17 mouse cellular contexts compared by ENCODE assay signal in genomic region chr17:72356759-72357302, GRCm38 (mm10).
DNase-seq lines count a peak whose midpoint lies in the region; ATAC-seq lines count a peak whose summit lies in the region.
"Had no signal": no experiment of that assay in that cellular context is flagged by ENCODE, and none has a peak within 500 bp of the region (broad histone marks: within the 10 kb centered on the region; RNA-seq: fewer than 3 reads in every experiment).

No protein-coding gene starts in this region.

- no peak overlapping the region for H3K4me3 ChIP-seq in kidney, embryonic 14.5 days (ENCODE audit: low read length)
- H3K4me3 ChIP-seq in lung, embryonic 16.5 days (ENCODE audit: low read length) = no peak overlapping the region
- H3K4me3 ChIP-seq in embryonic facial prominence, embryonic 14.5 days (ENCODE audit: low read depth, low read length) = no peak overlapping the region
- H3K4me3 ChIP-seq: erythroblast, embryonic 14.5 days; forebrain, embryonic 15.5 days; hindbrain, embryonic 10.5 days had no signal

- WGBS in kidney, embryonic 14.5 days = 57% methylated on average over 5 of the region's 5 CpGs
- WGBS in lung, embryonic 16.5 days = 50% methylated on average over 5 of the region's 5 CpGs
- WGBS in embryonic facial prominence, embryonic 14.5 days = 67% methylated on average over 5 of the region's 5 CpGs

- no peak for DNase-seq in kidney, adult 9 months
- no peak for DNase-seq in lung, postnatal 4 days
- DNase-seq in embryonic facial prominence, embryonic 14.5 days (ENCODE audit: low spot score) = peak; percentile 41
- DNase-seq in mesoderm, embryonic 11.5 days (ENCODE audit: low read depth, low spot score) = peak; percentile 51
- no peak for DNase-seq in layer of hippocampus, postnatal 10 days (ENCODE audit: low spot score in 2 of 2)
- DNase-seq: B cell, adult 2 months; cerebellum, adult 11-12 months; layer of hippocampus, postnatal 36 days; left cerebral cortex, postnatal 4 days; liver, postnatal 0 days; right cerebral cortex, adult 18-20 months; thymus, postnatal 4 days had no signal

- no peaks in the 10 kb centered on the region for H3K9me3 ChIP-seq in kidney, embryonic 14.5 days (ENCODE audit: control insufficient read depth, low read length)
- H3K9me3 ChIP-seq in lung, embryonic 16.5 days (ENCODE audit: control insufficient read depth, low read length) = no peaks in the 10 kb centered on the region
- H3K9me3 ChIP-seq in embryonic facial prominence, embryonic 14.5 days (ENCODE audit: control insufficient read depth, low read length) = no peaks in the 10 kb centered on the region
- H3K9me3 ChIP-seq: forebrain, embryonic 15.5 days had no signal

- H3K27me3 ChIP-seq in kidney, embryonic 14.5 days (ENCODE audit: control insufficient read depth, insufficient read depth, low read length) = no peaks in the 10 kb centered on the region
- no peaks in the 10 kb centered on the region for H3K27me3 ChIP-seq in lung, embryonic 16.5 days (ENCODE audit: control insufficient read depth, insufficient read depth, low read depth, low read length)
- no peaks in the 10 kb centered on the region for H3K27me3 ChIP-seq in embryonic facial prominence, embryonic 14.5 days (replicated peaks; ENCODE audit: control insufficient read depth, insufficient read depth, low read length)
- H3K27me3 ChIP-seq: forebrain, embryonic 15.5 days had no signal

- peak; percentile 73; the same call in 1 of the 2 replicates for ATAC-seq in kidney, embryonic 14.5 days (ENCODE audit: low FRiP score, low TSS enrichment)
- ATAC-seq in lung, embryonic 16.5 days (ENCODE audit: low read depth) = peak; percentile 65; the same call in 1 of the 2 replicates
- ATAC-seq in embryonic facial prominence, embryonic 14.5 days (ENCODE audit: low read depth) = no peak
- ATAC-seq: forebrain, embryonic 15.5 days; liver, postnatal 0 days had no signal

- H3K9ac ChIP-seq in kidney, embryonic 14.5 days (ENCODE audit: low read depth, low read length) = no peak overlapping the region
- H3K9ac ChIP-seq in lung, embryonic 16.5 days (ENCODE audit: low read length) = no peak overlapping the region
- H3K9ac ChIP-seq in embryonic facial prominence, embryonic 14.5 days (ENCODE audit: low read depth, low read length) = no peak overlapping the region
- H3K9ac ChIP-seq: forebrain, embryonic 15.5 days; liver, postnatal 0 days had no signal

- H3K36me3 ChIP-seq in kidney, embryonic 14.5 days (ENCODE audit: control insufficient read depth, insufficient read depth, low read length) = no peaks in the 10 kb centered on the region
- H3K36me3 ChIP-seq in lung, embryonic 16.5 days (ENCODE audit: control insufficient read depth, insufficient read depth, low read length) = no peaks in the 10 kb centered on the region
- H3K36me3 ChIP-seq in embryonic facial prominence, embryonic 14.5 days (ENCODE audit: control insufficient read depth, insufficient read depth, low read length) = no peaks in the 10 kb centered on the region
- H3K36me3 ChIP-seq: forebrain, embryonic 15.5 days; hindbrain, embryonic 10.5 days had no signal

- no peak overlapping the region for H3K4me2 ChIP-seq in kidney, embryonic 14.5 days (replicated peaks; ENCODE audit: low read depth, low read length)
- no peak overlapping the region for H3K4me2 ChIP-seq in lung, embryonic 16.5 days (ENCODE audit: low read depth, low read length)
- H3K4me2 ChIP-seq in embryonic facial prominence, embryonic 14.5 days (ENCODE audit: low read depth, low read length) = no peak overlapping the region
- H3K4me2 ChIP-seq: forebrain, embryonic 15.5 days had no signal

- no peak overlapping the region for H3K27ac ChIP-seq in kidney, embryonic 14.5 days (ENCODE audit: low read depth, low read length)
- no peak overlapping the region for H3K27ac ChIP-seq in lung, embryonic 16.5 days (ENCODE audit: low read length)
- H3K27ac ChIP-seq in embryonic facial prominence, embryonic 14.5 days (replicated peaks; ENCODE audit: low read depth, low read length) = no peak overlapping the region
- H3K27ac ChIP-seq: forebrain, embryonic 15.5 days; hindbrain, embryonic 10.5 days had no signal

- no peaks in the 10 kb centered on the region for H3K4me1 ChIP-seq in kidney, embryonic 14.5 days (ENCODE audit: control insufficient read depth, insufficient read depth, low read length)
- H3K4me1 ChIP-seq in lung, embryonic 16.5 days (replicated peaks; ENCODE audit: control insufficient read depth, insufficient read depth, low read length) = no peaks in the 10 kb centered on the region
- H3K4me1 ChIP-seq in embryonic facial prominence, embryonic 14.5 days (ENCODE audit: control insufficient read depth, insufficient read depth, low read length) = no peaks in the 10 kb centered on the region
- H3K4me1 ChIP-seq: forebrain, embryonic 15.5 days; hindbrain, embryonic 10.5 days had no signal

Comparison
In these comparisons a context has a peak if more than half of its experiments do, and no peak if none do; other contexts are left out.
1. DNase-seq: peak in embryonic facial prominence, embryonic 14.5 days (single experiment) and mesoderm, embryonic 11.5 days (single experiment); none in kidney, adult 9 months (single experiment), lung, postnatal 4 days (0 of 2) and layer of hippocampus, postnatal 10 days (0 of 2).